Comparison of ENCODE assay signal across 16 mouse cellular contexts in genomic region chr3:27724208-27724607, GRCm38 (mm10). TPM values are rescaled to one million over a fixed set of nuclear protein-coding genes. Genes with fewer than 3 reads are reported as not detected.
DNase-seq lines count a peak whose midpoint lies in the region; ATAC-seq and TF ChIP-seq lines count a peak whose summit lies in the region.
"Had no signal": no experiment of that assay in that cellular context is flagged by ENCODE, and none has a peak within 500 bp of the region (broad histone marks: within the 10 kb centered on the region; RNA-seq: fewer than 3 reads in every experiment).

No protein-coding gene starts in this region.

- WGBS in kidney, embryonic 16.5 days = 12% methylated on average over 8 of the region's 8 CpGs
- 32% methylated on average over 8 of the region's 8 CpGs for WGBS in lung, postnatal 0 days
- WGBS in intestine, embryonic 14.5 days = 12% methylated on average over 8 of the region's 8 CpGs

- ATAC-seq in kidney, embryonic 16.5 days (ENCODE audit: low FRiP score, low TSS enrichment) = peak; percentile 91
- 0 out of 2 replicates have a peak, but pooled peaks have one; percentile 14 for ATAC-seq in lung, postnatal 0 days
- peak; percentile 67 for ATAC-seq in intestine, embryonic 14.5 days (replicated peaks; ENCODE audit: low FRiP score, low TSS enrichment, low read depth)
- ATAC-seq in neutrophil, adult 5-6 weeks (ENCODE audit: extremely low read depth, insufficient number of reproducible peaks, low FRiP score, poor library complexity, severe bottlenecking) = peak; percentile 13; the same call in 1 of the 2 replicates
- ATAC-seq: hindbrain, embryonic 16.5 days had no signal

- no peak overlapping the region for H3K4me3 ChIP-seq in kidney, embryonic 16.5 days (ENCODE audit: low read length)
- no peak overlapping the region for H3K4me3 ChIP-seq in lung, postnatal 0 days (ENCODE audit: low read depth, low read length)
- H3K4me3 ChIP-seq in intestine, embryonic 14.5 days (ENCODE audit: low read depth, low read length) = no peak overlapping the region
- H3K4me3 ChIP-seq: limb, embryonic 15.5 days; midbrain, embryonic 12.5 days had no signal

- H3K27ac ChIP-seq in kidney, embryonic 16.5 days (ENCODE audit: low read length) = 0 out of 2 replicates have a peak overlapping the region, but pooled peaks have one; percentile 25
- no peak overlapping the region for H3K27ac ChIP-seq in lung, postnatal 0 days (ENCODE audit: low read length)
- no peak overlapping the region for H3K27ac ChIP-seq in intestine, embryonic 14.5 days (ENCODE audit: low read depth)
- H3K27ac ChIP-seq: limb, embryonic 15.5 days; midbrain, embryonic 12.5 days had no signal

- H3K9me3 ChIP-seq in kidney, embryonic 16.5 days (ENCODE audit: low read length) = no peaks in the 10 kb centered on the region
- H3K9me3 ChIP-seq in lung, postnatal 0 days (ENCODE audit: low read length) = no peaks in the 10 kb centered on the region
- H3K9me3 ChIP-seq in intestine, embryonic 14.5 days (ENCODE audit: control insufficient read depth, low read length) = no peaks in the 10 kb centered on the region
- H3K9me3 ChIP-seq: limb, embryonic 15.5 days; midbrain, embryonic 12.5 days had no signal

- no peak overlapping the region for H3K4me2 ChIP-seq in kidney, embryonic 16.5 days (replicated peaks; ENCODE audit: low read depth, low read length)
- no peak overlapping the region for H3K4me2 ChIP-seq in lung, postnatal 0 days (replicated peaks; ENCODE audit: low read depth, low read length)
- H3K4me2 ChIP-seq in intestine, embryonic 14.5 days (ENCODE audit: low read length) = no peak overlapping the region
- H3K4me2 ChIP-seq: limb, embryonic 15.5 days; midbrain, embryonic 12.5 days had no signal

- no peak for TF ChIP-seq CTCF in lung, postnatal 0 days (IDR thresholded peaks at IDR 0.05)

- H3K4me1 ChIP-seq in kidney, embryonic 16.5 days (ENCODE audit: insufficient read depth, low read length) = peaks cover 23% of the 10 kb centered on the region
- no peaks in the 10 kb centered on the region; the same call in 1 of the 2 replicates for H3K4me1 ChIP-seq in lung, postnatal 0 days (ENCODE audit: insufficient read depth, low read depth, low read length)
- H3K4me1 ChIP-seq in intestine, embryonic 14.5 days (replicated peaks; ENCODE audit: control insufficient read depth, insufficient read depth, low read length) = no peaks in the 10 kb centered on the region; the same call in 1 of the 2 replicates
- H3K4me1 ChIP-seq: midbrain, embryonic 12.5 days had no signal

- no peak overlapping the region for H3K9ac ChIP-seq in kidney, embryonic 16.5 days (replicated peaks; ENCODE audit: low read length)
- no peak overlapping the region for H3K9ac ChIP-seq in lung, postnatal 0 days (replicated peaks; ENCODE audit: low read depth)
- H3K9ac ChIP-seq in intestine, embryonic 14.5 days (ENCODE audit: low read length) = no peak overlapping the region
- H3K9ac ChIP-seq: limb, embryonic 15.5 days; midbrain, embryonic 12.5 days had no signal

- no peaks in the 10 kb centered on the region for H3K27me3 ChIP-seq in kidney, embryonic 16.5 days (ENCODE audit: insufficient read depth, low read length)
- no peaks in the 10 kb centered on the region for H3K27me3 ChIP-seq in lung, postnatal 0 days (replicated peaks; ENCODE audit: insufficient read depth, low read length)
- H3K27me3 ChIP-seq in intestine, embryonic 14.5 days (replicated peaks; ENCODE audit: control insufficient read depth, insufficient read depth, low read length) = no peaks in the 10 kb centered on the region
- H3K27me3 ChIP-seq: limb, embryonic 15.5 days; midbrain, embryonic 12.5 days had no signal

- TF ChIP-seq EP300 in lung, postnatal 0 days (IDR thresholded peaks at IDR 0.05) = no peak

- H3K36me3 ChIP-seq in kidney, embryonic 16.5 days (ENCODE audit: insufficient read depth, low read length) = no peaks in the 10 kb centered on the region
- no peaks in the 10 kb centered on the region for H3K36me3 ChIP-seq in lung, postnatal 0 days (ENCODE audit: insufficient read depth, low read length)
- no peaks in the 10 kb centered on the region for H3K36me3 ChIP-seq in intestine, embryonic 14.5 days (ENCODE audit: control insufficient read depth, insufficient read depth, low read length)
- H3K36me3 ChIP-seq: limb, embryonic 15.5 days; midbrain, embryonic 12.5 days had no signal

- no peak for DNase-seq in kidney, adult 18-20 months
- no peak for DNase-seq in lung, postnatal 0 days (ENCODE audit: low spot score)
- DNase-seq in lung, postnatal 25 days (ENCODE audit: low spot score) = no peak
- DNase-seq in intestine, embryonic 14.5 days (ENCODE audit: low spot score) = no peak
- DNase-seq in T-cell, adult 2 months (ENCODE audit: low spot score) = no peak
- no peak for DNase-seq in c-Kit-positive CD71-positive TER-119-positive erythroid progenitor cells, embryonic 14.5 days (ENCODE audit: low spot score)
- DNase-seq: B cell, adult 2 months; cerebellum, adult 8-10 months; heart, adult 18-20 months; heart, postnatal 36 days; kidney, postnatal 10 days had no signal

RNA-seq across cellular contexts. Expression of gene Fndc3b, which starts 13.1 kb away (rescaled TPM):
- polyA plus RNA-seq in kidney, embryonic 16.5 days (2015; fragmentation: Nextera tagmentation; extraction: Ambion mirVana) = 29.8 and 30.4 TPM in 2 replicates
- polyA plus RNA-seq in lung, postnatal 0 days (2015; fragmentation: Nextera tagmentation; extraction: Ambion mirVana) = 28.5 and 30.6 TPM in 2 replicates
- 23.5 and 26.1 TPM in 2 replicates for polyA plus RNA-seq in intestine, embryonic 14.5 days (2014; fragmentation: Nextera tagmentation; extraction: Ambion mirVana)
- 14.3 and 15.1 TPM in 2 replicates for total RNA-seq in neutrophil, adult 5-6 weeks (2017)

Comparison
In these comparisons a context has a peak if more than half of its experiments do, and no peak if none do; other contexts are left out.
1. ATAC-seq: peak in every context shown above with its lines; median percentile 91 in kidney, embryonic 16.5 days; 67 in intestine, embryonic 14.5 days; 14 in lung, postnatal 0 days; 13 in neutrophil, adult 5-6 weeks.